In the genomic region with DNA sequence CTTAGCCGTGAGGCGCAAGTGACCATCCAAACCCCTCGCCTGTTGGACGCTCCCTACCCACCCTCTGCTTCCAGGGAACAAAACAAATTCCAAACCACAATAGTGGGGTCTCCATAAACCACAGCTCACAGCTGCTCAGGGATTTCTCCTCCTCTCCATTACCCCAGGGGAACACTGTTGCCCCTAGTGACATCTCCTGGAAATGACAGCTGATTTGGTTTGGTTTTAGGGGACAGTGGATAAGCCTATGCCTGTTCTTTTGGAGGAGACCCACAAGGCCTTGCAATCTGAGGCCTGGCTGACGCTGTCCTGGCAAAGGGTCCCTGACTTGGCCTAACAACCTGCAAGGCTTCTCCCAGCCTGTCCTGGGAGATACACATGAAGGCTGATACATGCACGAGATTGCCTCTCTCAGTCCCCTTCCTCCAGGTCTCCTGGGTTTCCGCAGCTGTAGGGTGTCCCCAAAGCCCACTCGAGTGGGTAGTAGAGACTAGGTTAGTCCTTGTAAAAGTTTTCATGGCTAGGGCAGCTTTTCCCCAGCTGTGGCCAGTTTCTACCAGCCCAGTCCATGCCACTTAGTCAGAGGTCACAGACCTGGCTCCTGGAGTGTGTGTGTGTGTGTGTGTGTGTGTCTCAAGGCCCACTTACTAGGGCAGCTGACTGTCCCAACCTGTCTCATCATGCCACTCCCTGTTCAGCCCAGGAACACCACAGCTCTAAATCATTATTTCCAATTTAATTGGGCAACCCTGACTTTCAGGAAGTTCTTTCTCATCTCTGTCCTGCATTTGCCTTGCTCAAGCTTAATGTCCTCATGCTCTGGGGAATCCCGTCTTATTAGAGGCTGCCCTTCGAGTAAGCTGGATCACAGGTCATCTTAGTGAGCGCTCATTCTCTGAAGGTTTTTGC, we compare ENCODE assay signal across 9 mouse cellular contexts. TPM values are rescaled to one million over a fixed set of nuclear protein-coding genes. Genes with fewer than 3 reads are reported as not detected.
DNase-seq lines count a peak whose midpoint lies in the region; ATAC-seq and TF ChIP-seq lines count a peak whose summit lies in the region.
"Had no signal": no experiment of that assay in that cellular context is flagged by ENCODE, and none has a peak within 500 bp of the region (broad histone marks: within the 10 kb centered on the region; RNA-seq: fewer than 3 reads in every experiment).

No protein-coding gene starts in this region.

- TF ChIP-seq POLR2A in limb, embryonic 14.5 days (IDR thresholded peaks at IDR 0.05; ENCODE audit: borderline replicate concordance, extremely low read depth, insufficient read depth, insufficient read length): no peak

- no peak overlapping the region for H3K4me3 ChIP-seq in hindbrain, embryonic 10.5 days
- H3K4me3 ChIP-seq in hindbrain, embryonic 14.5 days (replicated peaks; ENCODE audit: low read length): no peak overlapping the region
- no peak overlapping the region for H3K4me3 ChIP-seq in limb, embryonic 14.5 days (replicated peaks; ENCODE audit: low read length)
- H3K4me3 ChIP-seq: neural tube, embryonic 13.5 days had no signal

- no peak overlapping the region for H3K9ac ChIP-seq in hindbrain, embryonic 14.5 days
- no peak overlapping the region for H3K9ac ChIP-seq in limb, embryonic 14.5 days (ENCODE audit: low read depth, low read length, severe bottlenecking)
- H3K9ac ChIP-seq: neural tube, embryonic 13.5 days had no signal

- no peak for ATAC-seq in hindbrain, embryonic 14.5 days (ENCODE audit: low FRiP score)
- no peak for ATAC-seq in limb, embryonic 14.5 days (ENCODE audit: low FRiP score, low read depth)

- H3K27me3 ChIP-seq in hindbrain, embryonic 10.5 days (ENCODE audit: insufficient read depth, poor library complexity, severe bottlenecking): peaks cover 29% of the 10 kb centered on the region
- H3K27me3 ChIP-seq in hindbrain, embryonic 14.5 days (ENCODE audit: control insufficient read depth, insufficient read depth, low read length): peaks cover 18% of the 10 kb centered on the region
- H3K27me3 ChIP-seq in limb, embryonic 14.5 days (ENCODE audit: control insufficient read depth, insufficient read depth, low read length): peaks cover 10% of the 10 kb centered on the region

- H3K4me2 ChIP-seq in hindbrain, embryonic 14.5 days (replicated peaks): no peak overlapping the region
- no peak overlapping the region for H3K4me2 ChIP-seq in limb, embryonic 14.5 days (replicated peaks; ENCODE audit: low read depth, low read length, severe bottlenecking)
- H3K4me2 ChIP-seq: neural tube, embryonic 13.5 days had no signal

- H3K9me3 ChIP-seq in hindbrain, embryonic 10.5 days: no peaks in the 10 kb centered on the region
- no peaks in the 10 kb centered on the region for H3K9me3 ChIP-seq in hindbrain, embryonic 14.5 days (ENCODE audit: control insufficient read depth, low read length)
- no peaks in the 10 kb centered on the region for H3K9me3 ChIP-seq in limb, embryonic 14.5 days (ENCODE audit: control insufficient read depth, low read length)
- H3K9me3 ChIP-seq: neural tube, embryonic 13.5 days had no signal

- WGBS in hindbrain, embryonic 10.5 days: 64% methylated on average over 11 of the region's 11 CpGs
- 63% methylated on average over 11 of the region's 11 CpGs for WGBS in hindbrain, embryonic 14.5 days
- WGBS in limb, embryonic 14.5 days: 57% methylated on average over 11 of the region's 11 CpGs

- no peaks in the 10 kb centered on the region for H3K36me3 ChIP-seq in hindbrain, embryonic 10.5 days
- no peaks in the 10 kb centered on the region for H3K36me3 ChIP-seq in hindbrain, embryonic 14.5 days (replicated peaks; ENCODE audit: control insufficient read depth, insufficient read depth)
- no peaks in the 10 kb centered on the region for H3K36me3 ChIP-seq in limb, embryonic 14.5 days (ENCODE audit: control insufficient read depth, insufficient read depth, low read length)
- H3K36me3 ChIP-seq: neural tube, embryonic 13.5 days had no signal

- DNase-seq in hindbrain, embryonic 10.5 days (ENCODE audit: low spot score): peak; percentile 10
- DNase-seq in hindbrain, embryonic 14.5 days (ENCODE audit: low spot score): no peak
- peak; percentile 35 for DNase-seq in urinary bladder, postnatal 14 days (ENCODE audit: low spot score)
- no peak for DNase-seq in urinary bladder, adult 18-20 months (ENCODE audit: low spot score in 2 of 2)
- DNase-seq in limb, embryonic 14.5 days (ENCODE audit: low spot score): peak; percentile 25
- DNase-seq in natural killer cell, adult 2 months (ENCODE audit: low spot score in 2 of 2): no peak
- DNase-seq in right cerebral cortex, postnatal 4 days: no peak
- DNase-seq in T-cell, adult 2 months (ENCODE audit: low spot score): no peak

- H3K27ac ChIP-seq in hindbrain, embryonic 10.5 days: no peak overlapping the region
- no peak overlapping the region for H3K27ac ChIP-seq in hindbrain, embryonic 14.5 days
- H3K27ac ChIP-seq in limb, embryonic 14.5 days (replicated peaks; ENCODE audit: low read depth, low read length): no peak overlapping the region
- H3K27ac ChIP-seq: neural tube, embryonic 13.5 days had no signal

- H3K4me1 ChIP-seq in hindbrain, embryonic 10.5 days (replicated peaks): peaks cover 15% of the 10 kb centered on the region
- H3K4me1 ChIP-seq in hindbrain, embryonic 14.5 days (replicated peaks; ENCODE audit: control insufficient read depth, insufficient read depth, low read length): peaks cover 2% of the 10 kb centered on the region; the same call in 1 of the 2 replicates
- H3K4me1 ChIP-seq in limb, embryonic 14.5 days (ENCODE audit: control insufficient read depth, insufficient read depth, low read length): peaks cover 3% of the 10 kb centered on the region; the same call in 1 of the 2 replicates

RNA-seq across cellular contexts. Expression of gene Plekhg6, which starts 4.7 kb away (rescaled TPM):
- 0.13 and 0.20 TPM in 2 replicates for polyA plus RNA-seq in hindbrain, embryonic 10.5 days (2016; fragmentation: Nextera tagmentation; extraction: Ambion mirVana)
- polyA plus RNA-seq in hindbrain, embryonic 14.5 days (2014; fragmentation: Nextera tagmentation; extraction: Ambion mirVana): 0.10 and 0.23 TPM in 2 replicates
- polyA plus RNA-seq in limb, embryonic 14.5 days (2012; rRNA removed): 1.2 and 1.3 TPM in 2 replicates
- polyA plus RNA-seq in limb, embryonic 14.5 days (2014; fragmentation: Nextera tagmentation; extraction: Ambion mirVana): 1.6 and 1.8 TPM in 2 replicates
- polyA plus RNA-seq: neural tube, embryonic 13.5 days had no signal

RNA-seq across cellular contexts. Expression of gene Tnfrsf1a, which starts 36.2 kb away (rescaled TPM):
- polyA plus RNA-seq in hindbrain, embryonic 10.5 days (2016; fragmentation: Nextera tagmentation; extraction: Ambion mirVana): 26.8 and 27.1 TPM in 2 replicates
- 15.4 and 16.6 TPM in 2 replicates for polyA plus RNA-seq in hindbrain, embryonic 14.5 days (2014; fragmentation: Nextera tagmentation; extraction: Ambion mirVana)
- polyA plus RNA-seq in limb, embryonic 14.5 days (2012; rRNA removed): 88.8 and 106 TPM in 2 replicates
- 85.6 and 87.8 TPM in 2 replicates for polyA plus RNA-seq in limb, embryonic 14.5 days (2014; fragmentation: Nextera tagmentation; extraction: Ambion mirVana)

Comparison
In these comparisons a context has a peak if more than half of its experiments do, and no peak if none do; other contexts are left out.
1. DNase-seq: peak in hindbrain, embryonic 10.5 days (single experiment), urinary bladder, postnatal 14 days (single experiment) and limb, embryonic 14.5 days (single experiment); none in hindbrain, embryonic 14.5 days (single experiment), urinary bladder, adult 18-20 months (0 of 2), natural killer cell, adult 2 months (0 of 2), right cerebral cortex, postnatal 4 days (single experiment) and T-cell, adult 2 months (single experiment).